Mouse (Mus musculus): ENCODE data around the gene Thsd4.

- TF ChIP-seq CTCF (IDR thresholded peaks at IDR 0.05; ENCODE audit: low read depth, low read length) (no peak), POLR2A (IDR thresholded peaks at IDR 0.05; ENCODE audit: extremely low read depth, insufficient read depth, low read length) (no peak)
Measured at GRCm38 (mm10) chr9:60502220-60502619, 19.6 kb downstream of the Thsd4 start.
